Mouse (Mus musculus): ENCODE data around the gene Tnfaip8l1. TPM values are rescaled to one million over a fixed set of nuclear protein-coding genes. Genes with fewer than 3 reads are reported as not detected.

The Tnfaip8l1 gene
- total and polyA plus RNA-seq, 3 experiments = 4.0 to 5.5 TPM; not detected in 1

- Histone ChIP-seq H3K9ac (ENCODE audit: control insufficient read depth, low read depth, low read length, poor library complexity, severe bottlenecking) (no peak overlapping the region), H3K79me2 (ENCODE audit: control insufficient read depth, insufficient read depth, low read length, poor library complexity) (no peaks in the 10 kb centered on the region), H3K27me3 (ENCODE audit: control insufficient read depth in 1 of 2, insufficient read depth in 2 of 2, low read length in 2 of 2) (no peaks in the 10 kb centered on the region), H3K9me3 (replicated peaks; ENCODE audit: insufficient read depth, low read length) (no peaks in the 10 kb centered on the region), H3K4me3 (ENCODE audit: control insufficient read depth in 1 of 2, insufficient read depth in 1 of 2, low read depth in 2 of 2, low read length in 2 of 2) (no peak overlapping the region), H3K27ac (ENCODE audit: control insufficient read depth, low read depth, low read length) (no peak overlapping the region), H3K4me1 (ENCODE audit: control insufficient read depth in 1 of 2, insufficient read depth in 2 of 2, low read length in 2 of 2) (no peaks in the 10 kb centered on the region), H3K36me3 (ENCODE audit: control insufficient read depth in 1 of 2, insufficient read depth in 2 of 2, low read length in 2 of 2) (no peaks in the 10 kb centered on the region)
- TF ChIP-seq UBTF (IDR thresholded peaks at IDR 0.05; ENCODE audit: borderline replicate concordance, insufficient read depth, low read depth, low read length) (no peak), TCF12 (IDR thresholded peaks at IDR 0.05; ENCODE audit: low read depth, low read length) (no peak), POLR2AphosphoS5 (IDR thresholded peaks at IDR 0.05; ENCODE audit: borderline replicate concordance, low read depth, low read length) (no peak), MAZ (IDR thresholded peaks at IDR 0.05; ENCODE audit: low read depth, low read length) (no peak), EP300 (IDR thresholded peaks at IDR 0.05; ENCODE audit: low read depth in 1 of 2, low read length in 2 of 2) (no peak), NRF1 (IDR thresholded peaks at IDR 0.05; ENCODE audit: insufficient read depth, low read depth, low read length, poor library complexity, severe bottlenecking) (no peak), ZMIZ1 (IDR thresholded peaks at IDR 0.05; ENCODE audit: low read depth, low read length) (no peak), USF2 (IDR thresholded peaks at IDR 0.05; ENCODE audit: borderline replicate concordance in 1 of 2, insufficient read depth in 1 of 2, low read depth in 1 of 2, low read length in 2 of 2) (no peak)
- no peak for DNase-seq (ENCODE audit: low read depth, low spot score)
These were observed 37.0 kb upstream of the Tnfaip8l1 start for GRCm38 (mm10) chr17:56125276-56125630.

GRCm38 (mm10) chr17:56126175-56126574 is 36.1 kb upstream of the Tnfaip8l1 start:
- Histone ChIP-seq H3K4me3 (ENCODE audit: control insufficient read depth in 1 of 2, insufficient read depth in 1 of 2, low read depth in 2 of 2, low read length in 2 of 2) (no peak overlapping the region), H3K9ac (ENCODE audit: control insufficient read depth, low read depth, low read length, poor library complexity, severe bottlenecking) (no peak overlapping the region), H3K27ac (ENCODE audit: control insufficient read depth, low read depth, low read length) (no peak overlapping the region), H3K4me1 (ENCODE audit: control insufficient read depth in 1 of 2, insufficient read depth in 2 of 2, low read length in 2 of 2) (no peaks in the 10 kb centered on the region), H3K9me3 (replicated peaks; ENCODE audit: insufficient read depth, low read length) (no peaks in the 10 kb centered on the region), H3K36me3 (ENCODE audit: control insufficient read depth in 1 of 2, insufficient read depth in 2 of 2, low read length in 2 of 2) (no peaks in the 10 kb centered on the region), H3K27me3 (ENCODE audit: control insufficient read depth in 1 of 2, insufficient read depth in 2 of 2, low read length in 2 of 2) (no peaks in the 10 kb centered on the region), H3K79me2 (ENCODE audit: control insufficient read depth, insufficient read depth, low read length, poor library complexity) (no peaks in the 10 kb centered on the region)
- no peak for DNase-seq (ENCODE audit: low read depth, low spot score)
- TF ChIP-seq MYB (IDR thresholded peaks at IDR 0.05; ENCODE audit: low read depth, low read length) (no peak), ZMIZ1 (IDR thresholded peaks at IDR 0.05; ENCODE audit: low read depth, low read length) (no peak), SIN3A (IDR thresholded peaks at IDR 0.05; ENCODE audit: low read length) (no peak), ETS1 (IDR thresholded peaks at IDR 0.05; ENCODE audit: low read depth, low read length) (no peak), GATA1 (IDR thresholded peaks at IDR 0.05; ENCODE audit: low read depth, low read length) (no peak), KAT2A (conservative IDR thresholded peaks at IDR 0.05; ENCODE audit: low read depth, low read length) (no peak), MYC (IDR thresholded peaks at IDR 0.05; ENCODE audit: low read depth, low read length) (no peak), JUND (IDR thresholded peaks at IDR 0.05; ENCODE audit: low read depth, low read length) (no peak), NRF1 (IDR thresholded peaks at IDR 0.05; ENCODE audit: insufficient read depth, low read depth, low read length, poor library complexity, severe bottlenecking) (no peak), MAZ (IDR thresholded peaks at IDR 0.05; ENCODE audit: low read depth, low read length) (no peak), NELFE (IDR thresholded peaks at IDR 0.05; ENCODE audit: low read depth, low read length) (no peak), E2F4 (IDR thresholded peaks at IDR 0.05; ENCODE audit: borderline replicate concordance, low read depth, low read length) (no peak), BHLHE40 (IDR thresholded peaks at IDR 0.05; ENCODE audit: borderline replicate concordance, low read depth, low read length) (no peak), CHD1 (IDR thresholded peaks at IDR 0.05; ENCODE audit: low read depth, low read length) (no peak), MEF2A (IDR thresholded peaks at IDR 0.05; ENCODE audit: extremely low read depth, insufficient replicate concordance, low read depth, low read length, poor library complexity, severe bottlenecking) (no peak), TAL1 (IDR thresholded peaks at IDR 0.05; ENCODE audit: low read length) (no peak), ZKSCAN1 (IDR thresholded peaks at IDR 0.05; ENCODE audit: low read depth, low read length) (no peak), UBTF (IDR thresholded peaks at IDR 0.05; ENCODE audit: borderline replicate concordance, insufficient read depth, low read depth, low read length) (no peak), MAFK (IDR thresholded peaks at IDR 0.05; ENCODE audit: borderline replicate concordance, low read depth, low read length) (no peak)
